Mouse (Mus musculus): ENCODE results near the gene Tspo. TPM values are rescaled to one million over a fixed set of nuclear protein-coding genes. Genes with fewer than 3 reads are reported as not detected.

Gene Tspo
- total RNA-seq, 4 experiments from 2014 or later, result 7.0 to 23.0 (median 12.5) TPM

DNA sequence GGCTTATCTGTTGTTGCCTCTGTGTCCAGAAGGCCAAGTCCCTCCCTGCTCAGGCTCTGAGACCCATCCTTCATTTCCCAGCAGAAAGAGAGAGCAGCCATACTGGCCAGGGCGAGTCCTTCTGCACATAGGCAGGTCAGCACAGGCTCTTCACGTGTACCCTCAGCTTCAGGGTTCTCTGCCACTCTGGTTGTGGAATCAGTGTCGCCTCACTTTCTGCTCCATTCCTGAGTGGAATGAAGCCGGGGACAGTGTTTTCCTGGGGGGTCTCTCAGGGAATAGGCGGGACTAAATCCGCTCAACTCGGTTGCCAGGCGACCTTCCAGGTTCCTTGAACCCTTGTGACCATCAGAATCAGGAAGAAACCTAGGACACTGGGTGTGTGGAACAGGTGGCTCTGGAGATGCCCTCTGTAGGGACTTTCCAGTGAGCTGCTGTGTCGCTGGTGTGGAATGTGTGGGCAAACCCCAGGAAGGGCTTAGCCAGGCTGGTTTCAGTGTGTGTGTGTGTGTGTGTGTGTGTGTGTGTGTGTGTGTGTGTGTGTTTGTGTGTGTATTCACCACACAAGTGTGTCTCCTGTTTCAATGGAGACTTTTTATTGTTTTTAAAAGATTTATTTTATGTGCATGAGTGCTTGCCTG is 21.6 kb upstream of the Tspo start:
- DNase-seq (ENCODE audit: low spot score in 2 of 2), result no peak

DNA sequence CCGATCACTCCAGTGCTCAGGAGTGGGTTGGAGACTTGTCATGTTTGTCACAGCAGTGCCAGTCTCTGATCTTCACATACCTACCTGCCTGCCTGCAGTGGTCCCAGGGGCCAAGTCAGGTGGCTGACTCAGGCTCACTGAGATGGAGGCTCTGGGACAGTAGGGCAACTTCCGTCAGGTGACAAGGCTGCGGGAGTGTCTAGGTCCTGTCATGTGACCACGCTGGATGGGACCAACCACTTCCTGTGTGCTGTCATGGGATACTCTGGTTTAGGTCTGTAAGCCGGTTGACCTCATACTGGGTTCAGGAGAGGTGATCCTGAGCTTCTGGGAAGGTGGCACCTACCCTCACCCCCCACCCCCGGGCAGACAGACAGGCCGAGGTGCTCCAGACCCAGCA is 17.4 kb upstream of the Tspo start:
- DNase-seq (ENCODE audit: low spot score in 2 of 2), result no peak

DNA sequence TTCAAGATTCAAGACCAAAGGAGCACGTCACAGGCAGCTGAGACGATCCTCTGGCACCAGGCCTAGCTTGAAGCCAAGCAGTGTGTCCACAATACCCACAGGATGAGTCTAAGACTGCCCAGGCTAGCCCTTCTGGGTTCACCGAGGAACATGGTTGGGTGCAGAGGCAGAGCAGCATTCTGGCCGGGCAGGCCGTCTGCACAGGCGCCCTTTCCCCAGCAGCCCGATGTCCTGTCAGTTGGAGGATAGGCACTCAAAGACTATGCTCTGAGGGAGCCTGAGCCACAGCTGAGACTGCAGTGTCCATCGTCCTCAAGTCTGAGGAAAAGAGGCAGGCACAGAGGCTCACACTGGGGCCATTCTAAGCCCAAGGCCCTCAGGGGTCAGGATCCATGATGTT is 16.2 kb upstream of the Tspo start:
- DNase-seq (ENCODE audit: low spot score in 2 of 2), result no peak

DNA sequence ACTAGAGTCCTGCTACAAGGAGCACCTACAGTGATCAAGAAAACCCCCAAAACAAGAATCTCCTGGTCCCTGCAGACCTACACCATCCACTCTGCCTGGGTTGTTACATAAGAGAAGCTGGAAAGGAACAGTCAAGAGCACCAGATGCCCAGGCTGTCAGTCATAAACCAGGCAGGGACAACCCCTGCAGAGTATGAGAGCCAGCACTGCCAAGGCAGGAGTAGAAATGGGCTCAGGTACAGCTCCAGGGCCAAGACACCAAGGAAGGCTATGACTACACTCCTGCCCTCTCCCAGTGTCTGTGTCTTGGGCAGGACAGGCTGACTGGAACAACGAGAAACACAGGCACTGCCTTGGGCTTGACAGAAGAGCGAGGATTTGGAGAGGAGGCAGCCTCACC is 13.3 kb upstream of the Tspo start:
- DNase-seq (ENCODE audit: low spot score in 2 of 2), result no peak

DNA sequence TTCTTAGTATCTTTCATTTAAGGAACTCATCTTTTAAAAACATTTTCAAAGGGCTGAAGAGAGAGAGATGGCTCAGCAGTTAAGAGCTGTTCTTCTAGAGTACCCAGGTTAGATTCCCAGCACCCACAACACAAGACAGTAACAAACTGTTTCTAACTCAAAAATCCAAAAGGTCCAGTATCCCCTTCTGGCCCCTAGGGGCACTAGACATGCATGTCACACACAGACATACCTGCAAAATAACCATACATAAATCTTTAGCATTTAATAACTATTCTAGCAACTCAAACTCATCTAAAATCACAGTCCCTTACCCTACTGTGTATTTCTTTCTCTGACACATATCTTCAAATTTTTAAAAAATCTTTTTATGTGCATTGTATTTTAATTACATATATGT is 9.6 kb upstream of the Tspo start:
- no peak for DNase-seq (ENCODE audit: low spot score in 2 of 2)

DNA sequence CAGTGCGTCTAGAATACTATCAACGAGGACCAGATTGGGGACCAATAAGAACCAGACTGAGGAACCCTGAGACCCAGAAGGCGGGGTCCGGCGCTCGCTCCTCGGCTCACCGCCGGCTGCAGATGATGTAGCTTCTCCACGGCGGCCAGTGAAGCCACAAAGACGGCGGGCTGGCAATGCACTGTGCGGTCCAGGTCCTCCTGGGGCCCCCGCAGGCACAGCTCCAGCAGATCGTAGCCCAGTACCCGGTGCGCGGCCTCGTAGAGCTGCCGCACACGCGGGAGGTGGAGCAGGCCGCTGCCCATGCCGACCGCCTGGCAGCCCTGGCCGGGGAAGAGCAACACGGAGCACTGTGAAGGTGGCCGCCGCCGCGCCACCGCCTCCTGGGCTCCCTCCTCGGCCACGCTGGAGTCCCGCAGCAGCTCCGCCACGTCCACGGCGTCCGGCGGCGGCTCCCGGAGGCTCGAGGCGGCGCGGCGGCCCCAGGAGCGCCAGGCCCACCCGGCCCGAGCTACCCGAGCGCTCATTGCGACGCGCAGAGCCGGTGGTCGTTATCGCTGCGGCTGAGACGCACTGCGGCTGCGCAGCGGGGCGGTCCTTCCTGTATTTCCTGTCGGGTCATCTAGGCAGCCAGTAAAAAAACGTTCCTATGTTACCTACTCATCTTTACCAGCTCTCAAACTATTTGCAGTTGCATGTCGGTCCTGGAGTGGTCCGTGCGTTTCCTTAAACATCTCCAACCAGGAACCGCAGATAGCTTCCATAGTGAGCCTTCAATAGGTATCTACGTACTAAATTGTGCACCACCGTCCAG is 8.0 kb upstream of the Tspo start:
- DNase-seq (ENCODE audit: low spot score in 2 of 2), result peak; percentile 78 to 83

DNA sequence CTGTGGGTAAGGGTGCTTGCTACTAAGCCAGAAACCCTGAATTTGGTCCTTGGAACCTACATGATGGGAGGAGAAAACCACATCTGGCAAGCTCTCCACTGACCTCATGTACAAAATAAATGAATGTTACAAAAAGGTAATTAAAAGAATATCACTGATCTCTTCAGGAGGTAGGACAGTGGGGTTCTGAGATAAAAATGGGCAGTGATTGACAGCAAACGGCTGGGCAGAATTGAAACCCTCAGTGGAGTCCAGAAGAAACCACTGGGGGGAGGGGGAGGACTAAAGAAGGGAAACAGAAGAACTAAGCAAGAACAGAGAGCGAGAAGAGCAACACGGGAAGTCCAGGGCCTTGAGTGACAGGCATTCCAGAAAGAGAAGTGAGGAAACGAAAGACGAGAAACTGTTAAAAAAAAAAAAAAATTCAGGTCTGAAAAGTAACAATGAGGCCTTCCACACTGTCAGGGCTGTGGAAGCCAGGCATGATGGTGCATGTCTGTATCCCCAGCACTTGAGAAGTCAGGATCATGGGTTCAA is 2.4 kb upstream of the Tspo start:
- no peak for DNase-seq (ENCODE audit: low spot score in 2 of 2)

DNA sequence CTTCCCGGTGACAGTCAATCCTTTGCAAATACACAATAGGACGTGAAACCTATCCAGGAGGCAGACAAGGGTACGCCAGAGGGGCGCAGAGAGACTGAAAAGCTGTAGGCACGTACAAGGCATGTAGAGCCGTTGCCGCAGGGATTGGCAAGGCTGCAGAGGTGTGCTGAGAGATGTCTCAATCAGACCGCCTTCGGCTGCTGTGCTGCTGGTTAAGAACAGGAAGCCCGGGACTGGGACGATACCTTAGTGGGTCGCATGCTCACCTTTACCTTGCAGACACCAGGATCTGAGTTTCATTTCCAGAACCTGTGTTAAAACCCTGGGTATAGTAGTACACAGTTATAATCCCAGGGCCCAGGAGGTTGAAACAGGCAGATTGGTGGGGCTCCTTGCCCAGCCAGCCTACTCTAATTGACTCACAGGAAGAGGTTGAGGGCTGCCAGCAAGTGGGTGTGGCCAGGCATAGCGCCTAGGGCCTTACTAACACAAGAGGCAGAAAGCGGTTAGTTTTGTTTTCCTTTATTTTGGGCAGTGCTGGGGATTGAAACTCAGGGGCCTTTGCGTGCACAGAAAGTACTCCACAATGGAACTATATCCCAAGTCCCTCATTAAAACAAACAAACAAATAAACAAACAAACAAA is 644 bp upstream of the Tspo start:
- peak; percentile 73 to 75 for DNase-seq (ENCODE audit: low spot score in 2 of 2)

DNA sequence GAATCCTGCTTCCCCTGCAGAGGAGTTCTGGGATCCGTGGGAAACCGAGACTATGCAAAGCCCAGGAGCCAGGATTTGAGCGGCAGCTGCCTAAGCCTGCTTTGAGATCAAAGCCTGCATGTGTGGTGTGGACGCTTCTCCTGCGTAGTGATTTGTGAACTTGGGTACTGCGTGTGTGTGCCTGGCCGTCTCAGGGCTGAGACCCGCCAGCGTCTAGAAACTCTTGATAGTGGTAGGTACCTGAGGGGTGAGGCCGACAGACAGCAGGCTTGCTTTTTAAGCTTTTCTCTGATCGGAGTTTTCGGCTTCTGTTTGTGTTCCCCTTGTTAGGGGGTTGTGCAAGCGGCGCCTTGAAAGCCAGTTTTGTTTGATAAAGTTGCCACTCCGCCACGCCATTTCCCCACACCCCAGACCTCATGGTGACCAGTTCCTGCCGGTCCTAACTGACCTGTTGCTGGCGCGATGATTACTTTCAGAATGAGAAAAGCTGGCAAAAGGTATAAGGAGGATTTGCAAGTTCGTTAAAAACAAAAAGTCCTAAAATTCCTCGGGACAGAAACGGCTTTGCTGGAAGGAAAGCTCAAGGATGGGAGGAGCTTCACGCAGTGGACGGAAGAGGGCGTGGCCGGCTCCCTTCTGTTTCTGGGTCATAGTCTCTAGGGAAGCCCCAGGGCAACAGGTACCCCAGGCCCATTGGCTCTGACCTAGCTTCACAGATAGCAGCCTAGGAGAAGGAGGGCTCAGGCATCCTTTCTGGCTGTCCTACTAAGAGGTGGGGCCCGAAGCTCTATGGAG is 662 bp downstream of the Tspo start:
- no peak for DNase-seq (ENCODE audit: low spot score in 2 of 2)

DNA sequence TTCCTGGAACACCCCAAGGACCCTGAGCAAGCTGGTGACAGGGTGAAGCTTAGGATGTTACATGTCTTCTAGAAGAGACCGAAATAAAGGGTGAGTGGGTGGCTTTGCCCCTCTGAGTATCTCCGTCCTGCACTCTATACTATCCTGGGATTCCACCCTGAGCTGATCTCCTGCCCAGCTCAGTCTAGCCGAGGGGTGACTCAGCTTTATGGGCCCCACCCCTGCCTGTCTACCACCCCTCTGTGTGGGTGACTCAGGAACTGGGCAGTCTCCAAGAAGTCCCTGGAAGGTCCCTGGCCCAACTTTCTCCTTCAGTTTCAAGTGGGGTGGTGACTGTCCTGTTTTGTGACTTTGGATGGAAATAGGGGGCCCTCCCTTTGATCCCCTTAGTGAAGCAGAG is 2.0 kb downstream of the Tspo start:
- no peak for DNase-seq (ENCODE audit: low spot score in 2 of 2)

DNA sequence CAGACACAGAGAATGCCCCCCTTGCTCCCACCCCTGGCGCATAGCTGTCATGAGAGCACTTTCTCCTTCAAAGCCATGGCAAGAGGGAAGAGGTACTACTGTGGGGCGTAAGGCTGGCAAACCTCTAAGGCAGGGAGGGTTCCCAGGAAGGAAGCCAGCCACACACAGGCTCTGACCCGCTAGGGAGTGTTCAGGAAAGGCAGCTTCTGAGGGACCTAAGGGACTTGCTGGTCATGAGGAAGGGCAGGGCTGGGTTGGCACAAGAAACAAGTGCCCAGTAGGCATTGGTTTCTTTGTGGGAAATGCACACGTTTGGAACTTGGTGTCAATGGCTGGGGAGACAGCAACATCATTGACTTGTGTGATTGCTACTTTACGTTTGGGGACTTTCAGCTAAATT is 2.6 kb downstream of the Tspo start:
- no peak for DNase-seq (ENCODE audit: low spot score in 2 of 2)

DNA sequence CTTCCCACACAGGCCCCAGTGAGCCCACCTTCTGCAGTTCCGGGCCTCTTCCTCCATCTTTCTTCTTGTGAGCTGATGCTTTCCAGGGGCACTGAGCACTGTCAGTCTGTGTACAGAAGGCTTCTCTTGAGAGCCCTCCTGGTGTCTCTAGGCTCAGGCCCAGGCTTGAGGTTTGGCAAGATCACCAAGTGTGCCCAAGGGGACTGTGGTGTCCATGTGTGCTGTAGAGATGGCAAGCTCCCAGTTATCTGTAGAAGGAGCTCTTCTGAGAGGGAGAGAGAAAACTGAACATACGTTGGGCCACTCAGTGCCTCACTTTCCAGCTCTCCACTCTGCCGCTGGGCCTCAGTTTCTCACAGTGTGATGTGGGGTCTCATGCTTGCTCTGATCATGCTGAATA is 4.3 kb downstream of the Tspo start:
- no peak for DNase-seq (ENCODE audit: low spot score in 2 of 2)

DNA sequence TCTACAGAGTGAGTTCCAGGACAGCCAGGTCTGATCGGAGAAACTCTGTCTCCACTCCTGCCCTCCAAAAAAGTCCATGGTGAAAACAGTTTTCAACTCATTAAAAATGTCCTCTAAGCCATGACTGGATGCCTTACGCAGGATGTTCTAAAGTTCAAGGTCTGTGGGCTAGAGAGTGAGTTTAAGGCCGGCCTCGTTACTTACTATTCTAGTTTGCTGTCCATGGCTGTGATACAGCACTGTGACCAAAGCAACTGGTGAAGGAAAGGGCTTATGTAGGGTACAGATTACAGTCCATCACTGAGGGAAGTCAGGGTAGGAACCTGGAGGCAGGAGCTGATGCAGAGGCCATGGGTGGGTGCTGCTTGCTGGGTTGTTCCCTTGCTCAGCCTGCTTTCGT is 5.2 kb downstream of the Tspo start:
- DNase-seq (ENCODE audit: low spot score in 2 of 2), result no peak

DNA sequence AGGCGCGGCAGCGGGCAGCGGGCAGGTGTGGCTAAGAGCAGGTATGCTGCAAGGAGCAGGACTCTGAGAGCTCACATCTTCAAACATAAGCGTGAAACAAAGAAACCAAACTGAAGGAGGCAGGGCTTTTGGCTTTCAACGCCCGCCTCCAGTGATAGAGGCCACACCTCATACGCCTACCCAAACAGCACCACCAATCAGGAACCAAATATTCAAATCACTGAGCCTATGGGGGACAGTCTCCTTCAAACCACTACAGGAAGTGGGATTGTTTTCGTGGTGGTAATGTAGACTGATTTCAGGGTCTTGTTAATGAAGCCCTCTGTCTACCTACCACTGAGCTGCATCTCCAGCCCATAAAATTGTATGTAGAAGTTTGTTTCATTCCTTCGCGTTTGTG is 6.3 kb downstream of the Tspo start:
- DNase-seq (ENCODE audit: low spot score in 2 of 2), result no peak

DNA sequence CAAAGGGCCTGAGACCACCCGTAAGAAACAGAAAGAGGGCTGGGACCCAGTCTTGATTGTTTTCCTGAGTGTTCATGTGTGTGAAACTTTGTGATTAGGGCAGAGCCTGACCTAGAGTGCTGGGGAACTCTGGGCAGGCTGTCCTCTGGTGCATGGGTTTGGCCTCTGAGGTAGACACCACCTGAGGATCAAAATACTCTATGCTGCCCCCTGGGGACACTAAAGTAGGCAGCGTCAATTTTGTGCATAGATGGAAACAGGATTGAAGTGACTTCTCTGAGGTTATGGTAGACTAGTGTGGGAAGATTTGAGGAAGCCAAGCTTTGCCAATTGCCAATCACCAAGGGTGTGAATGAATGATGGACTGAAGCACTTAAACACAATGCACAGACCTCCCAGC is 7.2 kb downstream of the Tspo start:
- DNase-seq (ENCODE audit: low spot score in 2 of 2), result no peak

DNA sequence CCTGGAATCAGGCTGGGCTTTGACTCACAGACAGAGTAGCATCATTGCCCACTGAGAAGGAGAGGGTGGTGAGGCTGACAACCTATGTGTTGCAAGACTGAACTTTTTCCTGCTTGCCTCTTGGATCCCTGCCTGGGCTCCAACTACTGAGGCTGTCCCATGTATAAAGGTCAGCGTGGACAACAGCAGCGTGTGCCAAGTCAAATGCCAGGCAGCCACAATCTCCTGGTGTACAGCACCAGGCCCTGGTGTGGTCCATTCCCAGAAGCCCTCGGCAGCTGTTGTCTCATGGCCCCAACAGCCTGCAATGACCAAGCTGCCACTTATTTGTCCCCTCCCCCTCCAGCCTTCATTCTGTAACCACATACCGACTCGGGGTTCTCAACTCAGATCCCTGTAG is 8.2 kb downstream of the Tspo start:
- DNase-seq (ENCODE audit: low spot score in 2 of 2), result no peak

DNA sequence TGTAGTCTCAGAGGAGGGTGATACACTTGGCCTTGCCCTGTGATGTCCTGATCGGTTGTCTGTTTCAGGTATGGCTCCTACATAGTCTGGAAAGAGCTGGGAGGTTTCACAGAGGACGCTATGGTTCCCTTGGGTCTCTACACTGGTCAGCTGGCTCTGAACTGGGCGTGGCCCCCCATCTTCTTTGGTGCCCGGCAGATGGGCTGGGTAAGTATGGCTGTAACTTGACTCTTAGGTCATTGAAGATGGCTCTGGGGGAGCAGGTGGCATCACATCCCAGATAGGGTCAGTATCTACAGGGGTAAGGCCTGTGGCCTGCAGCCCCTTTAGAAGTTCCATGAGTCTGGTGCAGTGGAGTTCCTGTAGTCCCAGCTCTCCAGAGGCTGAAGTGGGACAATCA is 8.7 kb downstream of the Tspo start:
- DNase-seq (ENCODE audit: low spot score in 2 of 2), result no peak

DNA sequence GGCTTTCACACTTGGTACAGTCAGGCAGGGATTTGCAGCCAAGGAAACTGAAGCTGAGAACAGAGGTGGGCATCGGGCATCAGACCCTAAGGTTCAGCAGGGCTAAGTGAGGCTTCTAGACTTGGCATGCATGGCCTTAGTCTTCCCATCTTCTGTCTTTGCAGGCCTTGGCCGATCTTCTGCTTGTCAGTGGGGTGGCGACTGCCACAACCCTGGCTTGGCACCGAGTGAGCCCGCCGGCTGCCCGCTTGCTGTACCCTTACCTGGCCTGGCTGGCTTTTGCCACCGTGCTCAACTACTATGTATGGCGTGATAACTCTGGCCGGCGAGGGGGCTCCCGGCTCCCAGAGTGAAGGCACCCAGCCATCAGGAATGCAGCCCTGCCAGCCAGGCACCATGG is 10.2 kb downstream of the Tspo start:
- DNase-seq (ENCODE audit: low spot score in 2 of 2), result no peak

DNA sequence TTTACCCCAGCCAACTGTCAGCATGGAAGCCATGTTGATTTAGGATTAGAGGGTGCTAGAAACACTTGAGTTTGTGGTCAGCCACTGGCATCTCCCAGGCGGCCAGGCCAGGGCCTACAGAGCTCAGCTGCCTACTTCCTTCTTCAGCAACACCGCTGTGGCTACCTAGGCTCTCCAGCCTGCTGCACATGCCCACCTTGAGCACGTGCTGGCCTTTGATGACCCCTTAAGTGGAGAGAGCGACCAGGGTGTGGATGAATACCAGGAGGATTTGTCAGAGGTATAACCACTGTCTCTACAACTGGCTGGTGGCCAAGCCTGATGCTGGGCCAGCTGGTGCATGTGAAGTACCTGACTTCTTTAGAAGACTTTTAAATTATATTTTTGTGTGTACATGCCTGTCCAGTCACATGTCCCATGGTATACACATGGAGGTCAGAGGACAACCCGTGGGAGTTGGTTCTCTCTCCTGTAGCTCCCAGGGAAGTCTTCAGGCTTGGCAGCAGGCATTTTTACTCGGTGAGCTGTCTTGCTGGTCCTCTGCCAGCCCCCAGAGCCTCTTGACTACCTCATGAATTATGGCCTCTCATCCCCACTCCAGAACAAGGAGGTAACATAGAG is 11.4 kb downstream of the Tspo start:
- DNase-seq (ENCODE audit: low spot score in 2 of 2), result no peak

DNA sequence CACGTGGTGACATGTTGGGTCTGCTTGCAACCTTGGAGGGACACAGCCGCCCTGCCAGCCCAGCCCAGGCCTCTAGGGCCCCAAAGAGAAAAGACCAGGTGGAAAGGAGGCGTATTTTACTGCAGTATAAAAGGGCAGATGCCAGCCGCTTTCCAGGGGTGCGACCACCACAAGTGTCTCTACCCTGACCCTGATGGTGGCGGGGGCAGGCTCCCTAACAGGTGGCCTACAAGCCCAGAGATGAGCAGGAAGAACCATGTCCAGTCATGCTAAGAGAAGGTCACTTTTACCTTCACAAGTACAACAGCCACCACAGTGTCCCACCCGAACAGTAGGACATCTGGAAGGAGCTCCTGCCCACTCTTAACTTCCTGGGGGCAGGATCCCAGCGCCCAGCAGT is 12.2 kb downstream of the Tspo start:
- no peak for DNase-seq (ENCODE audit: low spot score in 2 of 2)

DNA sequence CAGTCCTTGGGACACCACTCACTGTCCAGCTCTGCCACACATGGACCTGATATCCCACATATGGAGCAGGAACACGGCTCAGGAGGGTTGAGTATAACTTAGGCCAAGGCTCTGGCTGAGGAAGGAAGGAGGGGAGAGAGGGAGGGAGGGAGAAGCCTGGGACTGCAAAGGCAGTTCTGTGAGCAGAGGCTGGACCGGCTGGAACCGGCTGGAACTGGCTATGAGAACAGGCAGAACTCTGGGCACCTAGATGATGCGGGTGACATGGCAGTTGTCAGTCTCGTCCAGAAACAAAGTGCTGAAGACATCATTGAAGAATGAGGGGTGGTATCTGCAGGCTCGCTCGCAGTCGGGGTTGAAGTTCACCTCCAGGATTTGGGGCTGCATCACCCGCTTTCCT is 13.3 kb downstream of the Tspo start:
- DNase-seq (ENCODE audit: low spot score in 2 of 2), result no peak

Measured in layer of hippocampus, adult 8-10 months (tissue).